Mouse (Mus musculus): ENCODE results near the gene Sp1. TPM values are rescaled to one million over a fixed set of nuclear protein-coding genes. Genes with fewer than 3 reads are reported as not detected.

Gene Sp1
- polyA plus RNA-seq, 1 experiment from 2014 or later = 4.7 TPM

- DNase-seq (ENCODE audit: low spot score) (no peak), ATAC-seq (ENCODE audit: low FRiP score, low TSS enrichment) (no peak)
- H3K36me3 ChIP-seq (ENCODE audit: control insufficient read depth, insufficient read depth, low read length) = no peaks in the 10 kb centered on the region
- H3K27me3 ChIP-seq (ENCODE audit: control insufficient read depth, insufficient read depth, low read length) = no peaks in the 10 kb centered on the region
- peak; percentile 68 for TF ChIP-seq CTCF (IDR thresholded peaks at IDR 0.05; ENCODE audit: low read depth)
- no peak for TF ChIP-seq EP300 (optimal IDR thresholded peaks at IDR 0.05)
- no peaks in the 10 kb centered on the region for H3K4me1 ChIP-seq (replicated peaks; ENCODE audit: control insufficient read depth, insufficient read depth)
- no peaks in the 10 kb centered on the region for H3K9me3 ChIP-seq (ENCODE audit: control insufficient read depth, low read length)
- H3K27ac ChIP-seq (replicated peaks) = no peak overlapping the region
- H3K9ac ChIP-seq (ENCODE audit: low read length) = no peak overlapping the region
- no peak overlapping the region for H3K4me3 ChIP-seq (ENCODE audit: low read depth, low read length)
- no peak overlapping the region for H3K4me2 ChIP-seq (replicated peaks; ENCODE audit: low read depth)
These were observed 57.7 kb downstream of the Sp1 start for GRCm38 (mm10) chr15:102463666-102464065.

GRCm38 (mm10) chr15:102468675-102469370 lies 62.9 kb downstream of the Sp1 start:
- TF ChIP-seq EP300 (optimal IDR thresholded peaks at IDR 0.05) (no peak), CTCF (IDR thresholded peaks at IDR 0.05; ENCODE audit: low read depth) (no peak)
- Histone ChIP-seq H3K4me2 (replicated peaks; ENCODE audit: low read depth) (no peak overlapping the region), H3K9ac (ENCODE audit: low read length) (no peak overlapping the region), H3K27ac (replicated peaks) (no peak overlapping the region), H3K4me1 (replicated peaks; ENCODE audit: control insufficient read depth, insufficient read depth) (no peaks in the 10 kb centered on the region), H3K4me3 (ENCODE audit: low read depth, low read length) (no peak overlapping the region), H3K9me3 (ENCODE audit: control insufficient read depth, low read length) (no peaks in the 10 kb centered on the region), H3K36me3 (ENCODE audit: control insufficient read depth, insufficient read depth, low read length) (no peaks in the 10 kb centered on the region), H3K27me3 (ENCODE audit: control insufficient read depth, insufficient read depth, low read length) (no peaks in the 10 kb centered on the region)
- ATAC-seq (ENCODE audit: low FRiP score, low TSS enrichment) (no peak), DNase-seq (ENCODE audit: low spot score) (no peak)
- 97% methylated on average over 9 of the region's 9 CpGs for WGBS

GRCm38 (mm10) chr15:102470183-102470604 lies 64.3 kb downstream of the Sp1 start, which contains the start of gene Pcbp2:
Gene Pcbp2 (plus strand): TSS chr15:102470539.
- DNase-seq (ENCODE audit: low spot score) (peak; percentile 97), ATAC-seq (ENCODE audit: low FRiP score, low TSS enrichment) (peak; percentile 99)
- H3K9me3 ChIP-seq (ENCODE audit: control insufficient read depth, low read length) = no peaks in the 10 kb centered on the region
- TF ChIP-seq EP300 (optimal IDR thresholded peaks at IDR 0.05) = no peak
- TF ChIP-seq CTCF (IDR thresholded peaks at IDR 0.05; ENCODE audit: low read depth) = peak; percentile 94
- 0% methylated on average over 31 of the region's 40 CpGs for WGBS
- no peaks in the 10 kb centered on the region for H3K4me1 ChIP-seq (replicated peaks; ENCODE audit: control insufficient read depth, insufficient read depth)
- peak within 1 kb of the TSS; percentile 82 for H3K4me3 ChIP-seq (ENCODE audit: low read depth, low read length)
- H3K36me3 ChIP-seq (ENCODE audit: control insufficient read depth, insufficient read depth, low read length) = no peaks in the 10 kb centered on the region
- H3K27me3 ChIP-seq (ENCODE audit: control insufficient read depth, insufficient read depth, low read length) = no peaks in the 10 kb centered on the region
- peak within 1 kb of the TSS; percentile 97 for H3K27ac ChIP-seq (replicated peaks)
- H3K4me2 ChIP-seq (replicated peaks; ENCODE audit: low read depth) = peak within 1 kb of the TSS; percentile 63
- H3K9ac ChIP-seq (ENCODE audit: low read length) = peak within 1 kb of the TSS; percentile 95

- DNase-seq (ENCODE audit: low spot score) = peak; percentile 91
- peak; percentile 71 for ATAC-seq (ENCODE audit: low FRiP score, low TSS enrichment)
These were observed 64.8 kb downstream of the Sp1 start for GRCm38 (mm10) chr15:102470605-102471294.

GRCm38 (mm10) chr15:102471295-102471645 lies 65.3 kb downstream of the Sp1 start:
- TF ChIP-seq EP300 (optimal IDR thresholded peaks at IDR 0.05) (no peak), CTCF (IDR thresholded peaks at IDR 0.05; ENCODE audit: low read depth) (no peak)
- peak overlapping the region; percentile 82 for H3K4me3 ChIP-seq (ENCODE audit: low read depth, low read length)
- no peaks in the 10 kb centered on the region for H3K27me3 ChIP-seq (ENCODE audit: control insufficient read depth, insufficient read depth, low read length)
- ATAC-seq (ENCODE audit: low FRiP score, low TSS enrichment) (no peak), DNase-seq (ENCODE audit: low spot score) (no peak)
- 1% methylated on average over 10 of the region's 10 CpGs for WGBS
- H3K4me1 ChIP-seq (replicated peaks; ENCODE audit: control insufficient read depth, insufficient read depth) = no peaks in the 10 kb centered on the region
- peak overlapping the region; percentile 63 for H3K4me2 ChIP-seq (replicated peaks; ENCODE audit: low read depth)
- peak overlapping the region; percentile 97 for H3K27ac ChIP-seq (replicated peaks)
- peak overlapping the region; percentile 95 for H3K9ac ChIP-seq (ENCODE audit: low read length)
- H3K9me3 ChIP-seq (ENCODE audit: control insufficient read depth, low read length) = no peaks in the 10 kb centered on the region
- no peaks in the 10 kb centered on the region; the same call in 1 of the 2 replicates for H3K36me3 ChIP-seq (ENCODE audit: control insufficient read depth, insufficient read depth, low read length)

More at GRCm38 (mm10) chr15:102470605-102471294, 64.8 kb downstream of the Sp1 start:
- TF ChIP-seq CTCF (IDR thresholded peaks at IDR 0.05; ENCODE audit: low read depth) = 0 out of 2 replicates have a peak, but pooled peaks have one; percentile 31
- no peak for TF ChIP-seq EP300 (optimal IDR thresholded peaks at IDR 0.05)
- Histone ChIP-seq H3K4me1 (replicated peaks; ENCODE audit: control insufficient read depth, insufficient read depth) (no peaks in the 10 kb centered on the region), H3K9me3 (ENCODE audit: control insufficient read depth, low read length) (no peaks in the 10 kb centered on the region), H3K36me3 (ENCODE audit: control insufficient read depth, insufficient read depth, low read length) (no peaks in the 10 kb centered on the region; the same call in 1 of the 2 replicates), H3K27me3 (ENCODE audit: control insufficient read depth, insufficient read depth, low read length) (no peaks in the 10 kb centered on the region), H3K4me3 (ENCODE audit: low read depth, low read length) (peak overlapping the region; percentile 82), H3K27ac (replicated peaks) (peak overlapping the region; percentile 97), H3K4me2 (replicated peaks; ENCODE audit: low read depth) (peak overlapping the region; percentile 63), H3K9ac (ENCODE audit: low read length) (peak overlapping the region; percentile 95)
- WGBS = 0% methylated on average over 32 of the region's 67 CpGs

- peak overlapping the region; percentile 63 for H3K4me2 ChIP-seq (replicated peaks; ENCODE audit: low read depth)
- no peaks in the 10 kb centered on the region; the same call in 1 of the 2 replicates for H3K36me3 ChIP-seq (ENCODE audit: control insufficient read depth, insufficient read depth, low read length)
- H3K4me1 ChIP-seq (replicated peaks; ENCODE audit: control insufficient read depth, insufficient read depth) = no peaks in the 10 kb centered on the region
- TF ChIP-seq CTCF (IDR thresholded peaks at IDR 0.05; ENCODE audit: low read depth) = no peak
- no peak for TF ChIP-seq EP300 (optimal IDR thresholded peaks at IDR 0.05)
- no peak overlapping the region for H3K9ac ChIP-seq (ENCODE audit: low read length)
- no peak overlapping the region for H3K27ac ChIP-seq (replicated peaks)
- H3K9me3 ChIP-seq (ENCODE audit: control insufficient read depth, low read length) = no peaks in the 10 kb centered on the region
- DNase-seq (ENCODE audit: low spot score) (no peak), ATAC-seq (ENCODE audit: low FRiP score, low TSS enrichment) (no peak)
- peak overlapping the region; percentile 82 for H3K4me3 ChIP-seq (ENCODE audit: low read depth, low read length)
- no peaks in the 10 kb centered on the region for H3K27me3 ChIP-seq (ENCODE audit: control insufficient read depth, insufficient read depth, low read length)
These were observed 65.8 kb downstream of the Sp1 start for GRCm38 (mm10) chr15:102471727-102472126.

Measured in stomach, postnatal 0 days (tissue).